Mouse (Mus musculus) retina, embryonic 14.5 days (tissue): ENCODE results near the gene Rab30.

ENCODE experiments used
- DNase-seq: peaks from one replicate; pipeline ENCODE4 v3.0.0-alpha.2; 2015; ENCODE audit warnings: low spot score

Rab30 gene

GRCm38 (mm10) chr7:92799665-92800595 lies 58.5 kb downstream of the Rab30 start:
- no peak for DNase-seq

- DNase-seq: no peak
Observed at GRCm38 (mm10) chr7:92802158-92802557, 60.8 kb downstream of the Rab30 start.

GRCm38 (mm10) chr7:92803191-92803590 lies 61.8 kb downstream of the Rab30 start:
- no peak for DNase-seq

GRCm38 (mm10) chr7:92804919-92805668 lies 63.7 kb downstream of the Rab30 start:
- DNase-seq: no peak

- DNase-seq: peak; percentile 24
Observed at GRCm38 (mm10) chr7:92806512-92807188, 65.2 kb downstream of the Rab30 start.

- DNase-seq: no peak
Observed at GRCm38 (mm10) chr7:92807482-92807881, 66.1 kb downstream of the Rab30 start.

DNA sequence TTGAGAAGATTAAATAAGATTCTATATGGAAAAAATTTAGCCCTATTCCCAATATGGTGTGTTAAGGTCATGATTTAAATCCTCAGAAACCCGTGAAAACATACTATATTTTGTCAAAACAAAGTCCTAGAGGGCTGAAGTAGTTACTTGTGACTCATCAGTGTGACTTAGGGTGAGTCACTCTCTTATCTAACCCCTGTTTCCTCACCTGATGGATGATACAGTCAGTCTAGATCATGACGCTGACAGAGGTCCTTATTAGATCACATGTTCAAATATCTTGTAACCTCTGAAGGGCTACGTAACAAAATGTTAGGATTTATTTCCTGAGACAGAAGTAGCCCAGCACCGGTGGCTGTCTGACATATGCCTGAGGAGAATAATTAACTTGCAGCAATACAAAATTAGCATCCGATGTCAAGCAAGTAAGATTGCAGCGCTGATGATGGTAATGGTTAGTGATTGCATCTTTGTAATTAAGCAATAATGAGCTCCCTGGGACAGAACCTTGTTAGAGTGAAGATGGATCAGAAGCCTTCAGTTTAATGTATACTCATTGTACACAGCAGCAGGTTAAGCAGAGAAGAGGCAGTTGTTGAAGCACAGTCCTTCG lies 70.4 kb downstream of the Rab30 start:
- DNase-seq: no peak

DNA sequence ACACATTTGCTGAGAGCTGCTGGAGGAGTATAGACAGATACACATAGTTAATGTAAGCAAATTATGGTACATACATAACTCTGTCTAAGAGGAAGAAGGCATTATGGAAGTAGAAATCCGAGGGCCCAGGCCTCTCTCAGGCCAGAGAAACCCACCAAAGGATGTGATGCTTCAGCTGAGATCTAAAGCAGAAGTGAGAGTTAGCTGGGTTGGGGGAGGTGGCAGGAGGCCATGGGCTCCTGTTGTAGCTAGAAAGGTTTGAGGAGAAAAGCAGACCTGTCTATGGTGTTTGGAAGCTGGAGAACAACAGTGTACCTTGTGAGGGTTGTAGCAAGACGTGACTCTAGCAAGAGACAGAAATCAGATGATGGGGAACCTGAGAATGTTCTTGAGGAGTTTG lies 75.8 kb downstream of the Rab30 start:
- DNase-seq: no peak

DNA sequence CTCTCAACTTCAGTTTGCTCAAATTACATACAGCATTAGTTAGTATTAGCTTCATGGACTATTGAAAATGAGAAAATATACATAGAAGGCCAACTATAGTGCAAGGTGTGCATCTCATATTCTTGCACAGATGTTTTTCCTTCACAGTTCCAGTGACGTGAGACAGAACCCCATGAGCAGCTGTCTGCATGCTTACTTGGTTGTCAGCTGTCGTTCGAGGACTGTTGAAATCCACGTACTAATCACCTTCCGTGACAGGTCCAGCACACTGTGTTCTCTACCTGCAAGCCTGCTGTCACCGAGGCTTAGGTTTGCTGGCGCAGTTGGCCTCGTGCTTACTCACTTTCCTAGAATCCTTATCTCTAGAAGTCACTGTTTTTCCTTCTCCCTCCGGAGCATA lies 76.5 kb downstream of the Rab30 start:
- no peak for DNase-seq

DNA sequence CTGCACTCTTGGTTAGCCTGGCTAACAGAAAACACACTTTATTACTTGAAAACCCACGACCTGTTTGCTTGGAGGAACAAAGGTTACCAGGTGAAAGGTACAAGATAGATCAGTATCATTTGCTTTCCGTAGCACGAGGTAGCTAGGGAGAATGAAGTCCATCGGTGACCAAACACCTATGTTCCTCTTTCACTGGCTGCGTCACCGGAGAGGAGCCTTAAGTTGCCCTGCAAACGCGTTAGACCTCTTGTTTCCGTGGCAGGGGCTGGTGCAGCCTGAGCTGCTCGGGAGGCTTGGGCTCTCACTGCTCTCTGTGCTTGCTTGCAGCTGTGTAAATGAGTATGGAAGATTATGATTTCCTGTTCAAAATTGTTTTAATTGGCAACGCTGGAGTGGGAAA lies 78.3 kb downstream of the Rab30 start:
- DNase-seq: no peak

DNA sequence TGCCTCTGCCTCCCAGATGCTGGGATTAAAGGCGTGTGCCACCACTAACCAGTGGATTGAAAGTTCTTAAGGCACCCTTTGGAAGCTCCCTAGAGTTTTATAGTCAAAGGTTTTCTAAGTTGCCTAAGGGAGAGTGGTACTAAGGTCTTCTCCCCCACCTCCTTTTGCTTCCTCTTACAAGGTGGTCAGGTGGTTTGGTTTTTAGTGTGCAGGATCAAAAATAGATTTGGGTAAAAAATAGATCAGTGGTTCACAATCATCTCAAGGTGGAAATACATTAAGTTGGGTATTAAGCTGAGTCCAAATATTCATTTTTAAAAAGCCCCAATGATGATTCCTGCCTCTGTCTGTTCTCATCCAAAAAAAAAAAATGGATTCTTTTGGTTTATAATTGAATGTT lies 79.0 kb downstream of the Rab30 start:
- DNase-seq: no peak

GRCm38 (mm10) chr7:92820941-92821465 lies 79.6 kb downstream of the Rab30 start:
- DNase-seq: no peak

DNA sequence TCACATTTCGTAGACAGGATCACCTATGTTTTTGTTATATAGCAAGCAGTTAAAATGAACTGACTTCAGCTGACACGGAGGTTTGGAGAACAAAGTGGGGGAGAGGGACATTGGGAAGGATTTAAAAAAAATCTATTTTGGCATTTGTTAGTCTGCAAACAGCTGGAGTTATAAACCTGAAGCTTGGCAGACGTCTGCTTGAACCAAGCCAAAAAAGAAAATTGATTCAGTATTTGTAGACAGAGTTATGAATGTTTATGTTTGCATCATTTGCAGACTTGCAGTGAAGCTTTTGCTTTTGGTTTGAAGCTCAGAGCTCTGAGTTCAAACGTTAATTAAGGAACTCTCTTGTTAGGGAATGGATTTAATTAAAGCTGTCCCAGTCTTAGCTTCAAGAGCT lies 80.5 kb downstream of the Rab30 start:
- DNase-seq: no peak

DNA sequence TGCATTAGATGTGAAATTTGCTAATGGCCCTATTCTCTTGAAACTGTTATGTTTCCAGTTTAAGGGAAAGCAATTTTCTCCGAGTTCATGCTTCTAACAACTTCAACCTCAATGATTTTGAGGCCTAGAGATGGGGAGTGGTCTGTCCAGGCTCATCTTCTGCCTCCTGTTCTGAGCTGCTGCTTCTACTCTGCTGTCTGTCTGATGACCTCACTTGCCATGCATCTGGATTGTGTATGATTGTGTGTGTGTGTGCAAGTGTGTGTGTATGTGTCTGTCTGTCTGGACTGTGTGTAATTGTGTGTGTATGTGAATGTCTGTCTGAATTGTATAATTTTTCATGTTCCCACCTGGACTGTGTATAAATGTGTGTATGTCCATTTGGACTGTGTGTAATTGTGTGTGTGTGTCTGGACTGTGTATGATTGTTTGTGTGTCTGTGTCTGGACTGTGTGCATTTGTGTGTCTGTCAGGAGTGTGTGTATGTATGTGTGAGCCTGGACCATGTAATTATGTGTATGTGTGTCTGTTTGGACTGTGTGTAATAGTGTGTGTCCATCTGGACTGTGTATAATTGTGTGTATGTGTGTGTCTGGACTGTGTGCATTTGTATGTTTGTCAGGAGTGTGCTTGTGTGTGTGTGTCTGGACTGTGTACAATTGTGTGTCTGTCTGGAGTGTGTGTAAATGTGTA lies 81.2 kb downstream of the Rab30 start:
- no peak for DNase-seq

GRCm38 (mm10) chr7:92826248-92826647 lies 84.8 kb downstream of the Rab30 start:
- DNase-seq: no peak

DNA sequence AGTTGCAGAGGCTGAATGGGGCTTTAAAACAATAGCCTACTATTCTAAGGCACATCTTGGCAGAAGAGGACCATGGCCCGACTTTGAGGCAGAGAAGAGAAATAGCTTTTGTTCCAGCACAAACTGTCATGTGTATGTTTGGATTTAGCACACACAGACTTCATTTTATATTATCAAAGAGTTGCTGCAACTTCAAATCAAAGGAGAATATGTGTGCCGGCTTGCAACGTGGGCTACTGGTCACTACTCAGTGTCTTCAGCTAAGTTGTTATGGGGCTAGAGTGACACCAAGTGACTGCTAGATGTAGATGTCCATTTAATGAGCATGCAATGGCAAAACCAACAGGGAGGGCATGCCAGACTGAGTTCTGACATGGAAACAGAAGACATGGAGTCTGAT lies 86.6 kb downstream of the Rab30 start:
- peak; percentile 27 for DNase-seq

- DNase-seq: no peak
Observed at GRCm38 (mm10) chr7:92832395-92832794, 91.0 kb downstream of the Rab30 start.

DNA sequence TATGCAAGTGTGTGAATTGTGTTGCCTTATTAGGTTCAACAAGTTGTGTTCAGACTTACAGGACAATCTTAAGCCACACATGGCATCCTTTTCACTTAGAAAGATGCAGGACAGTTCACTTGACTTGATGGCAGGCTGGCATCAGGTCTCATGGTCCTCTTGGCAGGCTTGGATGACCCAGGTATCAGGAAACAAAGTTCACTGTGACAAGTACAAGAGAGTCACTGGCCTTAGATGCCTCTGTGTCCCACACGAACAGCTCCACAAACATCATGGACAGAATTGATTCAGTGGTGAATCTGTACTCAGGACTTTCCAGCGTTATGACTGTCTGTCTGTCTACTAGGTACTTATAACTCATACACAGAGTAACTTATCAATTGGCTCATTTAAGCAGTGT lies 93.0 kb downstream of the Rab30 start:
- DNase-seq: no peak

DNA sequence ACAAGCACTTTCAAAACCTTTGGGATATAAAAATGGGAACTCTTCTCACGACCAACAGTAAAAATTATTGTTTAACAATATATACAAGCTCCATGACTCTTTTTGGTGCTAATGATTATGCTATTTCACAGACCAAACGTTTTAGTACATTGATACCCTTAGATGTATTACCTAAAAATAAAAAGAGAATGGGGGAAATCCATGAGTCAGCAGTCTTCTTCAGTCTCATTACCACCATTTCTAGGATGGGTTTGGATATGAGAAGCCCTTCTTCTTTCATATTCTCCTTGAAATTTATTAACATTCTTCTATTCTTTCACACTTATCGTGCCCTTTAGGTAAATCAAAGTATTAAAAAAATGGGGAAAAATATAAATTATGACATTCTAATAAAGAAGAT lies 95.0 kb downstream of the Rab30 start:
- DNase-seq: no peak

DNA sequence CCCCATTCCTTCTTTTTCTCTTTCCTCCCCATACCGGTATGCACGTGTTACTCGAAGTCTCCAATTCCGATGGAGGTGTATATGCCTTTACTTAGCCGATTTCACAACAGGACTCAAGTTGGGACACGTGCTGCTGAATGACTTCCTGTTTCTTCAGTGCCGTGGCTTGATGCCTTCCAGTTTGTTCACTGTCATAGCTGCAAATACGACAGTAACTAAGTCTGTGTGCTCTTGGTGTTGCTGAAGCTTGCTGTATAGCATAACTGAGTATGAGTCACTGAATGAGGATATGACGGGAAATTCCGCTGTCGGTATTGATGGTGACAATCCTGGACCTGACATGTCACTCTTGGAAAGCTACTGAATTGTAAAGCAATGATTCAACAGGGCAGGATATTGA lies 95.8 kb downstream of the Rab30 start:
- no peak for DNase-seq

DNA sequence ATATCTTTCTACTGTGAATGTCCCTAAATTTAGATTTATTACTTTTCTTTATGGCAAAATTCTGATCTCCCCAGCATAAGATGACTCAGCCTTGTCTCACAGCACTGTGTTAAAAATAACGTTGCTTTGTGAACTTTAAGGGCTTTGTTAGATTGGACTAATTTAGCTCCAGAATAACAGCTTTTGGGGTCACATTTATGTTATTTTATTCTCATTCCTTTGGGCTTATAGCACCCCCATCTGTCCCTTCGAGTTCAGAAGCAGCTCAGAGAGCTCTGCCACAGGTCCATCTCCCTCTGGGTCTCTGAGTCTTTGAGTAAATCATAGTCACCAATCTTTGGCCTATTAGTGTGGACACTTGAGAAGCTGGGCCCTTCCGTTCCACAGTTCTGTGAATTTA lies 96.5 kb downstream of the Rab30 start:
- DNase-seq: no peak
